Mouse (Mus musculus) lung, postnatal 4 days (tissue): ENCODE results near the gene C2cd2l.
"Not testable (repeated sequence)": the region's sequence is repeated elsewhere in the genome, so short reads cannot be mapped to it uniquely, and the experiment has no call there.

Source experiments
- DNase-seq, 2 experiments: peaks; one replicate each; pipeline ENCODE4 v3.0.0; 2021

C2cd2l gene

GRCm38 (mm10) chr9:44335331-44336092 is 15.4 kb upstream of the C2cd2l start:
- no peak for DNase-seq

- DNase-seq: peak; percentile 98
Measured at GRCm38 (mm10) chr9:44334396-44335330, 14.6 kb upstream of the C2cd2l start, which contains the start of gene H2afx. Gene H2afx (plus strand): TSS chr9:44334694.

DNA sequence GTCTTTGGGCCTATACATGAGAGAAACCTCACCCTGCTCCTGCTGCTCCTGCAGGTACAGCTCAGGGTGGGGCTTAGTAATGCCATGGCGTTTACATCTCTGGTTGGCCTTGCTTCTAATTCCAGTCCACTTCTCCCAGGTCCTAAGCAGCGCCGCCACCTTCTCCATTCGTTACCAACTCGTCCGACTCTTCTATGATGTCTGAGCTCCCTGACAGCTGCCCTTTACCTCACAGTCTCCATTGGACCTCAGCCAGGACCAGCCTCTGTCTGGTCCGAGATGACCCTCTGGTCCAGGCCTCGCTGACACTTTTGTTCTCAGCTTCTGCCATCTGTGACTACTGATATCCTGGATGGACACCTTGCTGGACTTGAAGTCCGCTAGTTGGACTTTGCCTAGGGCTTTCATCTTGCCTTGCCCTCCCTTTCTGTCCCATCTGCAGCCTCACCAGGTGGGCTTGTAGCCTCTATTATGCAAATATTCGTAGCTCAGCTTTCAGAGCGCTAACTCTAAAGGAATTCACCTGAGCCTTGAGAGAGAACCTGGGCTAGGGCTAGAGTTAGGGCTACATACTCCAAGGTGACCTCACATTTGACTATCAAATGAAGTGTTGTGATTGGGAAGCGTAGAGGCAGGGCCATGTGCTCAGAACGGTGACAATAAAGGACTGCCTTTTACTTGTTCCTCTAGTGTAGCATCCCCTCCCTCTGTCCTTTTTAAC is 13.0 kb upstream of the C2cd2l start:
- DNase-seq: no peak

DNA sequence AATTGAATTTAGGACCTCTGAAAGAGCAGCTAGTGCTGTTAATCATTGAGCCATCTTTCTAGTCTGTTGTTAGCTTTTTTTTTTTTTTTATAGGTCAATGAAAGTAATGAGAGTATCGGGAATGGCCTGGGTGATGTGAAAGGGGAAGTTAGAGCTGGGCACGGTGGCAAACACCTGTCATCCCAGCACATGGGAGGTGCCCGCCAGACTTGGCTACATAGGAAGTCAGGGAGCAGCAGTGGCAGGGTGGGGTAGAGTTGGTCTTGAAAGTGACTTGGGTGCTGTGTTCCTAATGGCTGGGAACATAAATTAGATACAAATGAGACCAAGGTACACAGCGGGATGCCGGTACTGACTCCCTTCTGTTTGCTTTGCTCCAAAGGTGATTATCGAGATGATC is 10.7 kb upstream of the C2cd2l start:
- DNase-seq: no peak

- DNase-seq: no peak
Measured at GRCm38 (mm10) chr9:44327926-44328325, 7.8 kb upstream of the C2cd2l start.

- peak; percentile 59 to 66 for DNase-seq
Measured at GRCm38 (mm10) chr9:44327064-44327711, 7.1 kb upstream of the C2cd2l start.

DNA sequence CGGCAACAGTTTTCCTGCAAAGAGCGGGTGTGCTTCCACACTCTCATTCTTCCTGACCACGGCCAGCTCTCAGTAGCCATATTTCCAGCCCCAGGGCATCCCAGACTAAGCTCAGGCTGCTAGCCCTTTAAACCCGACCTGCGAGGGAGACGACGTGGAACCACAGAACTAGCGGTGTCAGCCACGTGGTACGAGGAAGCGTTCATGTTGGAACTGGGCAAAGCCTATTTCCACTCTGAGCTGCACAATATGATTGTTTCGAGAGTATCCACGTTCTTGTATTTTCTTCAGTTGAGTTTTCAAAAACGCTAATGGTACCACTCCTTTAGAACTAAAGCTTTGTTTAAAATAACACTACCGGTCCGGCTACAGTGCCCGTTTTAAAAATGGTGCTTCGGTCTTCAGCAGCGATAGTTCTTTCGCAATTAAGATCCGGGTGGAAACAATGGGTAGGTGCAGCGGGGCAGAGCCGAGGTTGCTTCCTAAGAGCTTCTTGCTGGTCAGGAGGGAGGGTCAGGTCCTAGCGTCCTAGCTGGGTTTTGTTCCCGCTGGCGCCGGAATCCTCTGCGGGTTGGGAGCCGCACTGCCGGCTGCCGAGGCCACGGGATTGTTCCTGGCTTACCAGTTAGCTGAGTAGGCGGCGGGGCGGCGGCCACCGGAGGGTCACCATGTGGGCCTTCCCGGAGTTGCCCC is 6.4 kb upstream of the C2cd2l start:
- peak; percentile 86 to 89 for DNase-seq

GRCm38 (mm10) chr9:44325768-44326370 is 5.8 kb upstream of the C2cd2l start, which contains the start of gene Dpagt1:
Gene Dpagt1 (plus strand): TSS chr9:44326019.
- DNase-seq: no peak

DNA sequence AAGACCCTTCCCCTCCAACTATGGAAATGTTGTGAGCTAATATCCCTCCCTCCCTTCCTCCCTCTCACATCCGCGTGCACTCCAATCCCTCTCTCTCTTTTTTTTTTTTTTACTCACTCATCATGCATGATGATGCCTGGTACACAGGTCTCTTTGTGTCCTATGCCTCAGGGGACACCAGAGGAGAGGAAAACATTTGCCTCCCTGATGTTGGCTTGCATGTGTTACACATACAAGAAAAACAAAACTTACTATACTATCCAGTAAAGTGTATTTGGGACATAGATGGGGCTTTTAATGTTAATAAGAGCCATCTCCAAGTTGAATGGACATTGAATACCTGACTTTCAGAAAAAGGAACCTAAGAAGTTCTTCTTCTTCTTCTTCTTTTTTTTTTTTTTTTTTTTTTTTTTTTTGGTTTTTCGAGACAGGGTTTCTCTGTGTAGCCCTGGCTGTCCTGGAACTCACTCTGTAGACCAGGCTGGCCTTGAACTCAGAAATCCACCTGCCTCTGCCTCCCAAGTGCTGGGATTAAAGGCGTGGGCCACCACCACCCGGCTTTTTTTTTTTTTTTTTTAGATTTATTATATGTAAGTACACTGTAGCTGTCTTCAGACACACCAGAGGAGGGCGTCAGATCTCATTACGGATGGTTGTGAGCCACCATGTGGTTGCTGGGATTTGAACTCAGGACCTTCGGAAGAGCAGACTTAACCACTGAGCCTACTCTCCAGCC is 5.1 kb upstream of the C2cd2l start:
- not testable (repeated sequence) for DNase-seq

DNA sequence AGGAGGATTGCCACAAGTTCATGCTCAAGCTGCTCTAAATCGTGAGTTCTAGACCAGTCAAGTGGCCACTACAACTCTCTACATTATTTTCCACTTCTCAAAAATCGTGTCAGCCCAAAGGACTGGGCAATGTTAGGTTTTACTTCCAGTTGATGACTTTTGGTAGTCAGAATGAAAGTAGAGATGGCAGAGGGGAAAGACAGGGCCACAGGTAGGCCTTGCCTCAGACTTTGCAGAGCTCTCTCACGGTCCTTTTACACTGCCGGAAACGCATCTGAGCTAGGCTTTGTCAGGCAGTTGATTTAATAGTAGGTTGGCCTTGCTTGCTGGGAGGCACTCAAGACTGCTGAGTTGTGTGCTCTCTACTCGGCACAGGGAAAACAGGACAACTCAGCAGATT is 4.1 kb upstream of the C2cd2l start:
- DNase-seq: no peak

DNA sequence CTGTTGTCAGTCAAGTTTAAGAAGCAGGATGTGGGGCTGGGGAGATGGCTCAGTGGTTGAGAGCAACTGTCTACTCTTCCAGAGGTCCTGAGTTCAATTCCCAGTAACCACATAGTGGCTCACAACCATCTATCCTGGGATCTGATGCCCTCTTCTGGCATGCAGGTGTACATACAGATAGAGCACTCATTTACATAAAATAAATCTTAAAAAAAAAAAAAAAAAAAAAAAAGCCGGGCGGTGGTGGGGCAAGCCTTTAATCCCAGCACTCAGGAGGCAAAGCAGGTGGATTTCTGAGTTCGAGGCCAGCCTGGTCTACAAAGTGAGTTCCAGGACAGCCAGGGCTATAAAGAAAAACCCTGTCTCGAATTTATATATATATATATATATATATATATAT is 3.6 kb upstream of the C2cd2l start:
- DNase-seq: not testable (repeated sequence)

GRCm38 (mm10) chr9:44320799-44321133 is 681 bp upstream of the C2cd2l start:
- no peak for DNase-seq

GRCm38 (mm10) chr9:44319105-44319886 is 789 bp downstream of the C2cd2l start:
- DNase-seq: peak in 1 of 2 experiments; percentile 49

- DNase-seq: no peak
Measured at GRCm38 (mm10) chr9:44318826-44319095, 1.3 kb downstream of the C2cd2l start.

- no peak for DNase-seq
Measured at GRCm38 (mm10) chr9:44318076-44318825, 1.8 kb downstream of the C2cd2l start.

DNA sequence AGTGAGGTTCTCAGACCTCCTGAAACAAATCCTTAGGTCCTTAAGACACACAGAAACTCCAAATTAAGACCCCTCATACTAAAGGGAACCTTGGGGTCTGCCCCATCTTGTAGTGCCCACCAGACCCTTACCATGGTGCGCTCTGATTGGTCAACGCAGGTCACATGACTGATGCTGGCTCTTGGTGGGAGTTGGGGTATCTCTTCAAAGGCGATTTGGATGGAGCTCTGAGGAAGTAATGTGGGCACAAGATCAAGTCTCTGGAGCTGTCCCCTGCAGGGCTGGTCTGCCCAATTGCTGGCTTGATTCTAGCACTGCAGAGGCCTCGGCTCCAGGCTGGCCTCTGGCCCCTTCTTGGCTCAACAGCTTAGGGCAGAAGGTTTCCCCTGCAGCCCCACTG is 2.6 kb downstream of the C2cd2l start:
- no peak for DNase-seq

DNA sequence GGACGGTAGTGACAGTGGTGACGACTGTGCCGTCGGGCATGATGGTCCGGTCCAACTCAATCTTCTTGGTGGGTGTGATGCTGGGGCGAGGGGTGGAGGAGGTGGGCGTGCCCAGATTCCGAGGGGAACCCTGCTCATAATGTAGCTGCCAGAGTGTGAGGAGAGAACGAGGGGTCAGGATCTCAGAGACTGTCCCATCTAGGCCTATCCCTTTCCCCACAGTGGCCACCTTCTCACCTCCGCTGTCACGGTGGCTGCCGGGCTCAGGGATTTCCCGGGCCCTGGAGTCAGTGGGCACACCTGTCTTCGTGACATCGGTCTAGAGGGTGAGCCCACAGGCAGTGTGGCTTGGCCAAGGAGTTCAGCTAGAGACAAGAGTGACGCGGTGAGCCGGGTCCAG is 5.2 kb downstream of the C2cd2l start:
- DNase-seq: no peak

DNA sequence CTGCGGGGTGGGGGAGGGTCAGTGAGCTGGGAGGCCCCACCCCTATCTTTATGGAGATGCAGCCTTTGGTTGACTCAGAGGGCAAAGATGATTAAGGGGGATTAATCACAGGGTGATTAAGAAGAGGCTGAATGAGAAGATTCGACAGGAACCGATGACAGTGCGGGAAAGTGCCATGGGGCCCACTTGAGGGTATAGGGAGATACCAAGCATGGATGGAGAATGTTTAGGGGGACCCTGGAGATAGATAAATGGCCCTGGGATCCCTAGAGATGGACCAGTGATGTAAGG is 5.9 kb downstream of the C2cd2l start:
- DNase-seq: no peak

DNA sequence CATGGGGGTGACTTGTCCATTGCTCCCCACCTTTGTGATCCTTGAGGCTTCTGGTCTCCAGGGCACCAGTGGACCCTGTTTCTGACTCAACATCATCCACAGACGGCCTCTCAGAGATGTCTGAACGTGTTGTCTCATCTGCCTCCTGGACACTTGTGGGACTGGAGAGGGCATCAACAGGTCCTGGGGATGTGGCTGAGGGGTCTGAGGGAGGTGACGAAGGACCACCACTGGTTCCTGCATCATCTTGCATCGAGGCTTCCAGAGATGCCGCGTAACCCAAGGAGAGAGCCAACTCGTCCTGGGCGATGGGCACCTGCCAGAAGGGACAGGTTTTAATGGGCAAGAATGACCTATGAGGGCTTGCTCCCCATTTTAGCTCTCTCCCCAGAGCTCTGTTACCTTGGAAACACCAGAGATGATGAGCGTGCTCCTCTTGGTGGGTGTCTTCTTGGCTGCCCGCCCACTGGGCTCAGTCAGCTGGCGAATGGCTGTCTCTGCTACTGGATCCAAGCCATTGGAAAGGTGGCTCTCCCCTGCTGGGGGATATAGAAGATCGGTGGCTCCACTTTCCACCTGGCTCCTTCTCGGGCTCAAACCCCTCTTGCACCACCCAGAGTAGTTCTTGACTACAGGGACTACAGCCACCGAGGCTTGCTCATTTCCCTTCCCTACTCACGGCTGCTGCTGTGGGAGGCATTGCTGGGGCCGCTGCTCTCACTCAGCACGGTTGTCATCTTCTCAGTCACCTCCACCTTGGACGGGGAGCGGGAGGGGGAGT is 6.4 kb downstream of the C2cd2l start:
- DNase-seq: peak in 1 of 2 experiments; percentile 20
